Mouse (Mus musculus) kidney, embryonic 14.5 days (tissue): Measurements from ENCODE around the gene Sipa1l1. TPM values are rescaled to one million over a fixed set of nuclear protein-coding genes. Genes with fewer than 3 reads are reported as not detected.

ENCODE experiments used
- ATAC-seq: fragments of 200-750 bp; cut with Nextera tagmentation; 2 replicates; pipeline ENCODE4 v1.8.0; 2017; ENCODE audit warnings: moderate number of reproducible peaks, mild to moderate bottlenecking, moderate TSS enrichment, moderate library complexity; ENCODE audit not compliant: low FRiP score, low TSS enrichment
- H3K27ac ChIP-seq: fragments of 300-500 bp; sonication (generic); 2 replicates; pipeline ENCODE4 v1.5.1; 2014; ENCODE audit warnings: low read depth, mild to moderate bottlenecking, low read length, moderate library complexity, mixed read lengths
- H3K27me3 ChIP-seq: fragments of 300-500 bp; sonication (generic); 2 replicates; pipeline ENCODE4 v1.6.1; 2014; ENCODE audit warnings: mild to moderate bottlenecking, low read length; ENCODE audit not compliant: control insufficient read depth, insufficient read depth
- H3K36me3 ChIP-seq: fragments of 300-500 bp; sonication (generic); 2 replicates; pipeline ENCODE4 v1.6.1; 2014; ENCODE audit warnings: low read length, mixed read lengths; ENCODE audit not compliant: control insufficient read depth, insufficient read depth
- H3K4me1 ChIP-seq: fragments of 300-500 bp; sonication (generic); 2 replicates; pipeline ENCODE4 v1.6.1; 2014; ENCODE audit warnings: low read length, mixed read lengths; ENCODE audit not compliant: control insufficient read depth, insufficient read depth
- H3K4me2 ChIP-seq: fragments of 300-500 bp; sonication (generic); replicated peaks from 2 replicates; pipeline ENCODE4 v1.6.1; 2014; ENCODE audit warnings: low read depth, mild to moderate bottlenecking, low read length
- H3K4me3 ChIP-seq: fragments of 300-500 bp; sonication (generic); 2 replicates; pipeline ENCODE4 v1.5.1; 2014; ENCODE audit warnings: mild to moderate bottlenecking, low read length
- H3K9ac ChIP-seq: fragments of 300-500 bp; sonication (generic); 2 replicates; pipeline ENCODE4 v1.6.1; 2014; ENCODE audit warnings: low read depth, mild to moderate bottlenecking, low read length, moderate library complexity
- H3K9me3 ChIP-seq: fragments of 300-500 bp; sonication (generic); 2 replicates; pipeline ENCODE4 v1.6.1; 2016; ENCODE audit warnings: low read length; ENCODE audit not compliant: control insufficient read depth
- WGBS: fragments of 180-500 bp; shearing (Covaris S2); extraction: QIAGEN DNeasy Blood & Tissue Kit; methylation state at CpG from one replicate; pipeline ENCODE4 v1.1.7; 2014; 5-methylcytosine and 5-hydroxymethylcytosine counted together
- polyA plus RNA-seq: library from polyadenylated mRNA; unstranded; fragments of >200 nt; fragmentation: Nextera tagmentation; extraction: Ambion mirVana; gene quantifications from 2 replicates; pipeline ENCODE4 v1.2.1, GENCODE M21; 2014

Sipa1l1 gene
- polyA plus RNA-seq, 1 experiment from 2014 or later = 43.8 TPM

DNA sequence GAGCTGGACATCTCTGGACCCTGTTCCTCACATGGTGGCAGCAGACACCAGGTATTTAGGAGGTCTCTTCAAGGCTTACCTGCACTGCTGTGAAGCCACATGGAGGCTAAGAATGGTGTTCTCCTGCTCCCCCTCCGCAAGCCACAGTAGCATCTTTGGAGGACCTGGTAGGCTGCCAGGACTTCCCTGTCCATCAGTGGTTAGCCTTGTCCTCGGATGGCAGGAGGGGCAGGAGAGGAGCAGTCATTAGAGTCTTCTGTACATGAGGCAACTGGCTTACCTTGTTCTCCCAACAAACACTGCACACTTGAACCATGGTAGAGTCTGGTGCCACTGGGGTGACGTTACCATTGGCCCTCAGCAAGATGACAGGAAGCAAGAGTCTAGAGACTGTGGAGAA is 198.9 kb downstream of the Sipa1l1 start:
- ATAC-seq = no peak
- Histone ChIP-seq H3K9me3 (no peaks in the 10 kb centered on the region), H3K27ac (no peak overlapping the region), H3K9ac (no peak overlapping the region), H3K36me3 (peaks cover 4% of the 10 kb centered on the region; the same call in 1 of the 2 replicates), H3K4me2 (no peak overlapping the region), H3K4me1 (no peaks in the 10 kb centered on the region), H3K4me3 (no peak overlapping the region), H3K27me3 (no peaks in the 10 kb centered on the region)
- 91% methylated on average over 3 of the region's 3 CpGs for WGBS

GRCm38 (mm10) chr12:82369402-82370160 is 200.5 kb downstream of the Sipa1l1 start:
- Histone ChIP-seq H3K4me2 (no peak overlapping the region), H3K36me3 (0 out of 2 replicates have a peak, but pooled peaks cover 4% of the 10 kb centered on the region), H3K4me3 (no peak overlapping the region), H3K9me3 (no peaks in the 10 kb centered on the region), H3K27ac (no peak overlapping the region), H3K27me3 (no peaks in the 10 kb centered on the region), H3K9ac (no peak overlapping the region), H3K4me1 (no peaks in the 10 kb centered on the region)
- no peak for ATAC-seq
- 71% methylated on average over 5 of the region's 5 CpGs for WGBS

DNA sequence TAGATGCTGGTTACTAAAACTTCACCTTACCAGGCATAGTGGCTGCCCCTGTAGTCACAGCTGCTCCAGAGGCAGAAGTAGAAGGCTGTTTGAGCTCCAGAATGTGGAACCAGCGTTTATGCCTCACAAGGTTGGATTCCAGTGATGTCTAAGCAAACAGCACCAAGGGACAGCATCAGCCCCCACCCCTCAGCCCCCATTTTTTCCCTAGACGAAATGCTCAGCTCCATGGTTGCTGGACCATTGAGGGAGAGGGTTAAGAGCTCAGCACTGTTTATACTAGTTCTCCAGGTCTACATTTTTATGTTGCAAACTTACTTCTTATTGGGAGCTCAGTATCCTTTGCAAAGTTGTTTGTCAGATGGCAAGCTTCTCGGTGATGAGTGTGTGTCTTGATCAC is 202.1 kb downstream of the Sipa1l1 start:
- 80% methylated on average over 3 of the region's 3 CpGs for WGBS

DNA sequence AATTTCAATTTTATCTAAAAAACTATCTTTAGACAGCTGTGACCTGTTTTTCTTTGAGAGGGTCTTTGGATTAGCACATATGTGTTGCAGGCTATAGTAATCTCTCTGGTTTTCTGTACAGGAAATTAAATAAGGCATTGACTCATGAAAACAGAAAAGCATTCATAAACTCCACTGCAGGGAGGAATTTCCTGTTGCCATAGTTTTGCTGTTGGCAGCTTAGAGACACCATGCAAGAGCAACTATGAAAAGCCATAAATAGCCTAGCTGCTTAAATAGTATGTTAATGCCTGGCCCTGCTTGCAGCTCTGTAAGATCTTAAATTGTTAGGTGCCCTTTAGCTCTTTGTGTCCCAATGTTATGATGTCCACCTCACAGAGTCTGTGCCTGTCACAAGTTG is 204.9 kb downstream of the Sipa1l1 start:
- H3K9ac ChIP-seq = no peak overlapping the region
- 0 out of 2 replicates have a peak, but pooled peaks cover 4% of the 10 kb centered on the region for H3K36me3 ChIP-seq
- H3K27me3 ChIP-seq = no peaks in the 10 kb centered on the region
- no peaks in the 10 kb centered on the region for H3K4me1 ChIP-seq
- 0 out of 2 replicates have a peak overlapping the region, but pooled peaks have one; percentile 31 for H3K27ac ChIP-seq
- no peak for ATAC-seq
- H3K9me3 ChIP-seq = no peaks in the 10 kb centered on the region
- H3K4me2 ChIP-seq = no peak overlapping the region
- no peak overlapping the region for H3K4me3 ChIP-seq

More for the DNA sequence above, 202.1 kb downstream of the Sipa1l1 start:
- Histone ChIP-seq H3K27ac (no peak overlapping the region), H3K27me3 (no peaks in the 10 kb centered on the region), H3K36me3 (0 out of 2 replicates have a peak, but pooled peaks cover 4% of the 10 kb centered on the region), H3K4me1 (no peaks in the 10 kb centered on the region), H3K9ac (no peak overlapping the region), H3K9me3 (no peaks in the 10 kb centered on the region), H3K4me3 (no peak overlapping the region), H3K4me2 (no peak overlapping the region)
- ATAC-seq = no peak

DNA sequence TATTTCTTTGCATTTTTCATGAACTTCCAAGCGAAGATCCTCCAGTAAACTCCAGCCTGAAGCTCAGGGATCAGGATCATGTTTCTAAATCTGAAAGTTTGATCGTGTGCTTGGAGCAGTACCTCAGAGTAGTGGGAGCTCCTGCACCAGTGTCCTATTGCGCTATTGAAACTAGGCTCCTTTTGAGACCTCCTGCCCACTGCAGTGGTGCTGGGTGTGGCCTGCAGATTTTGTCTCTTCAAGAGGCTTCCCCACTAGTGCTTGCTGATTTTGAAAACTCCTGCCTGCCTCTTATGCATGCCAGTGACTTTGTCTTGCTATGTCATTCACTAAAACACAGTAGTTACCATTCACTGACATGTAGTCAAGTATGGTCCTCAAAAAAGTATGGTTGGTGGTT is 213.8 kb downstream of the Sipa1l1 start:
- WGBS = 63% methylated on average over 3 of the region's 3 CpGs
- H3K27ac ChIP-seq = no peak overlapping the region

DNA sequence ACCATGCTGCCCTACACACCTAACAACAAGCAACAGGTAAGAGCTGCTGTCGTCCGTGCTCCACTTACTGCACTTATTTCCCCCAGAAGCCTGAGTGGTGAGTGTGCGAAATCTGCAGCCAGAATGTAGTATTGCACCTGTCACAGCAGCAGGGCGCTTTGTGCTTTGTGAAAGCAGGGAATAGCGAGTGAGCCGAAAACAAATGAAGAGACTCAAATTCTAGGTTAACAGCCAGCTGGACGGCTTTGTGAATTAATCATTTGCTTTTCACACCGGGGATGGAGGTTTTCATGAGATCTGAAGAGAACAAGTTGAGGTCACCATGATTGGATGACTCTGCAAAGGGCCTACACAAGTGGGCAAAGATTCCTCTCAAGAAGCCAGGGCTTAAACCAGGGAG is 215.6 kb downstream of the Sipa1l1 start:
- Histone ChIP-seq H3K27ac (no peak overlapping the region), H3K27me3 (no peaks in the 10 kb centered on the region), H3K4me2 (no peak overlapping the region), H3K4me3 (no peak overlapping the region), H3K4me1 (no peaks in the 10 kb centered on the region), H3K36me3 (peaks cover 14% of the 10 kb centered on the region; the same call in 1 of the 2 replicates), H3K9ac (no peak overlapping the region), H3K9me3 (no peaks in the 10 kb centered on the region; the same call in 1 of the 2 replicates)
- 83% methylated on average over 8 of the region's 8 CpGs for WGBS
- no peak for ATAC-seq

More for the DNA sequence above, 213.8 kb downstream of the Sipa1l1 start:
- Histone ChIP-seq H3K4me1 (no peaks in the 10 kb centered on the region), H3K27me3 (no peaks in the 10 kb centered on the region), H3K4me2 (no peak overlapping the region), H3K4me3 (no peak overlapping the region), H3K9ac (no peak overlapping the region), H3K9me3 (no peaks in the 10 kb centered on the region; the same call in 1 of the 2 replicates), H3K36me3 (peaks cover 14% of the 10 kb centered on the region; the same call in 1 of the 2 replicates)
- ATAC-seq = no peak

- Histone ChIP-seq H3K9me3 (no peaks in the 10 kb centered on the region; the same call in 1 of the 2 replicates), H3K36me3 (peaks cover 14% of the 10 kb centered on the region; the same call in 1 of the 2 replicates), H3K4me3 (no peak overlapping the region), H3K4me1 (no peaks in the 10 kb centered on the region), H3K27ac (no peak overlapping the region), H3K4me2 (no peak overlapping the region), H3K9ac (no peak overlapping the region), H3K27me3 (no peaks in the 10 kb centered on the region)
- 85% methylated on average over 3 of the region's 3 CpGs for WGBS
- ATAC-seq = no peak
These were observed 217.9 kb downstream of the Sipa1l1 start for GRCm38 (mm10) chr12:82387042-82387441.

GRCm38 (mm10) chr12:82387647-82388046 is 218.5 kb downstream of the Sipa1l1 start:
- Histone ChIP-seq H3K9me3 (no peaks in the 10 kb centered on the region; the same call in 1 of the 2 replicates), H3K27ac (no peak overlapping the region), H3K4me3 (no peak overlapping the region), H3K4me1 (no peaks in the 10 kb centered on the region), H3K9ac (no peak overlapping the region), H3K36me3 (peaks cover 14% of the 10 kb centered on the region; the same call in 1 of the 2 replicates), H3K4me2 (no peak overlapping the region), H3K27me3 (no peaks in the 10 kb centered on the region)
- ATAC-seq = no peak
- 99% methylated on average over 3 of the region's 3 CpGs for WGBS

DNA sequence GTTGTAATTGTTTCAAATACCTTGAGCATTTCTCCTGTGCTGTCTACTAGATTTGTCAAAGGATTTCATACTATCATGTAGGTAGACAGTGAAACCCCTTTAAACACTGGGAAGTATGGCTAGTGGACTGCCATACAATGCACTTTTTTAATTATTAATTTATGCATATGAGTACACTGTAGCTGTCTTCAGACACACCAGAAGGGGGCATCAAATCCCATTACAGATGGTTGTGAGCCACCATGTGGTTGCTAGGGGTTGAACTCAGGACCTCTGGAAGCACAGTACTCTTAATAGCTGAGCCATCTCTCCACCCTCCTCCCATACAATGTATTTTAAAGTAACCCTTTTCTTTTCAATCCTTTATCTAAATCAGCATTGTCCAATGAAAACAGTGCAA is 219.0 kb downstream of the Sipa1l1 start:
- Histone ChIP-seq H3K9ac (no peak overlapping the region), H3K27ac (no peak overlapping the region), H3K36me3 (peaks cover 14% of the 10 kb centered on the region; the same call in 1 of the 2 replicates), H3K4me3 (no peak overlapping the region), H3K27me3 (no peaks in the 10 kb centered on the region), H3K9me3 (no peaks in the 10 kb centered on the region; the same call in 1 of the 2 replicates), H3K4me1 (no peaks in the 10 kb centered on the region), H3K4me2 (no peak overlapping the region)
- no peak for ATAC-seq
